Mouse (Mus musculus) MEL (cell line): ENCODE measurements around the gene Lamc3. TPM values are rescaled to one million over a fixed set of nuclear protein-coding genes. Genes with fewer than 3 reads are reported as not detected.

ENCODE experiments used
- DNase-seq: peaks from one replicate; pipeline ENCODE4 v3.0.0; 2011; ENCODE audit warnings: low read depth, low spot score
- H3K27ac ChIP-seq: 2 replicates; pipeline ENCODE4 v1.5.1; 2012; ENCODE audit warnings: low read depth, mild to moderate bottlenecking, control low read depth, low read length, moderate library complexity; ENCODE audit not compliant: control insufficient read depth
- H3K27me3 ChIP-seq, 2 experiments: fragments of 150-350 bp in 1 of 2; sonication (generic) in 1 of 2; 2 replicates each; pipeline ENCODE4 v1.6.1; 2012; ENCODE audit warnings: low read length in 2 of 2, mild to moderate bottlenecking in 2 of 2, improper control_type of control experiment in 1 of 2, moderate library complexity in 1 of 2; ENCODE audit not compliant: insufficient read depth in 2 of 2, control insufficient read depth in 1 of 2
- H3K36me3 ChIP-seq, 2 experiments: 2 replicates each; pipeline ENCODE4 v1.6.1; 2012 to 2014; ENCODE audit warnings: low read length in 2 of 2, improper control_type of control experiment in 1 of 2, inconsistent platforms in 1 of 2, mild to moderate bottlenecking in 1 of 2; ENCODE audit not compliant: insufficient read depth in 2 of 2, control insufficient read depth in 1 of 2
- H3K4me1 ChIP-seq, 2 experiments: fragments of 150-350 bp in 1 of 2; sonication (generic) in 1 of 2; 2 replicates each; pipeline ENCODE4 v1.6.1; 2012; ENCODE audit warnings: low read length in 2 of 2, improper control_type of control experiment in 1 of 2, mild to moderate bottlenecking in 1 of 2; ENCODE audit not compliant: insufficient read depth in 2 of 2, control insufficient read depth in 1 of 2
- H3K4me3 ChIP-seq, 2 experiments: fragments of 150-350 bp in 1 of 2; sonication (generic) in 1 of 2; 2 replicates each; pipeline ENCODE4 v1.5.1; 2012; ENCODE audit warnings: low read depth in 2 of 2, low read length in 2 of 2, mild to moderate bottlenecking in 2 of 2, moderate library complexity in 2 of 2, control low read depth in 1 of 2, improper control_type of control experiment in 1 of 2; ENCODE audit not compliant: control insufficient read depth in 1 of 2, insufficient read depth in 1 of 2
- H3K79me2 ChIP-seq: 2 replicates; pipeline ENCODE4 v1.6.1; 2012; ENCODE audit warnings: mild to moderate bottlenecking, low read length, moderate library complexity; ENCODE audit not compliant: control insufficient read depth, poor library complexity, insufficient read depth
- H3K9ac ChIP-seq: 2 replicates; pipeline ENCODE4 v1.6.1; 2012; ENCODE audit warnings: low read depth, mild to moderate bottlenecking, control low read depth, low read length, moderate library complexity; ENCODE audit not compliant: control insufficient read depth, poor library complexity, severe bottlenecking
- H3K9me3 ChIP-seq: fragments of 150-350 bp; sonication (generic); replicated peaks from 2 replicates; pipeline ENCODE4 v1.6.1; 2012; ENCODE audit warnings: mild to moderate bottlenecking, low read length, improper control_type of control experiment, moderate library complexity; ENCODE audit not compliant: insufficient read depth
- BHLHE40 ChIP-seq: IDR thresholded peaks from 2 replicates; pipeline ENCODE4 v1.6.1; 2012; ENCODE audit warnings: low read depth, mild to moderate bottlenecking, inconsistent platforms, low read length, improper control_type of control experiment, borderline replicate concordance
- CHD2 ChIP-seq: IDR thresholded peaks from 2 replicates; pipeline ENCODE4 v1.6.1; 2011; ENCODE audit warnings: low read length, improper control_type of control experiment
- CTCF ChIP-seq, 3 experiments: IDR thresholded peaks in 2 of 3; conservative IDR thresholded peaks in 1 of 3; 2 replicates each; pipeline ENCODE4 v1.5.1; 2011 to 2012; ENCODE audit warnings: low read length in 3 of 3, low read depth in 2 of 3, mild to moderate bottlenecking in 2 of 3, improper control_type of control experiment in 1 of 3, inconsistent platforms in 1 of 3, mixed read lengths in 1 of 3, moderate library complexity in 1 of 3; ENCODE audit not compliant: control insufficient read depth in 1 of 3, insufficient read depth in 1 of 3, poor library complexity in 1 of 3, severe bottlenecking in 1 of 3
- E2F4 ChIP-seq: IDR thresholded peaks from 2 replicates; pipeline ENCODE4 v1.6.1; 2011; ENCODE audit warnings: low read depth, low read length, improper control_type of control experiment, borderline replicate concordance
- EP300 ChIP-seq, 2 experiments: IDR thresholded peaks; 2 replicates each; pipeline ENCODE4 v1.6.1; 2011; ENCODE audit warnings: improper control_type of control experiment in 2 of 2, low read length in 2 of 2, low read depth in 1 of 2, mild to moderate bottlenecking in 1 of 2
- GATA1 ChIP-seq: IDR thresholded peaks from 2 replicates; pipeline ENCODE4 v1.6.1; 2011; ENCODE audit warnings: low read depth, low read length, improper control_type of control experiment
- HCFC1 ChIP-seq: IDR thresholded peaks from 2 replicates; pipeline ENCODE4 v1.6.1; 2012; ENCODE audit warnings: low read depth, mild to moderate bottlenecking, inconsistent platforms, low read length, improper control_type of control experiment, moderate library complexity
- JUND ChIP-seq: IDR thresholded peaks from 2 replicates; pipeline ENCODE4 v1.6.1; 2011; ENCODE audit warnings: low read depth, mild to moderate bottlenecking, improper control_type of control experiment, low read length
- MAZ ChIP-seq: IDR thresholded peaks from 2 replicates; pipeline ENCODE4 v1.6.1; 2012; ENCODE audit warnings: low read depth, mild to moderate bottlenecking, inconsistent platforms, low read length, improper control_type of control experiment
- MEF2A ChIP-seq: IDR thresholded peaks from 2 replicates; pipeline ENCODE4 v1.6.1; 2014; ENCODE audit warnings: low read depth, mild to moderate bottlenecking, inconsistent platforms, low read length, improper control_type of control experiment; ENCODE audit not compliant: poor library complexity, insufficient replicate concordance, severe bottlenecking; ENCODE audit errors: extremely low read depth
- MXI1 ChIP-seq: IDR thresholded peaks from 2 replicates; pipeline ENCODE4 v1.6.1; 2011; ENCODE audit warnings: mild to moderate bottlenecking, low read depth, low read length, improper control_type of control experiment
- MYC ChIP-seq: IDR thresholded peaks from 2 replicates; pipeline ENCODE4 v1.6.1; 2011; ENCODE audit warnings: low read depth, mild to moderate bottlenecking, low read length, improper control_type of control experiment, moderate library complexity
- NELFE ChIP-seq: IDR thresholded peaks from 2 replicates; pipeline ENCODE4 v1.6.1; 2011; ENCODE audit warnings: low read depth, low read length, improper control_type of control experiment
- POLR2AphosphoS2 ChIP-seq: IDR thresholded peaks from 2 replicates; pipeline ENCODE4 v1.6.1; 2011; ENCODE audit warnings: low read length, improper control_type of control experiment
- POLR2AphosphoS5 ChIP-seq: IDR thresholded peaks from 2 replicates; pipeline ENCODE4 v1.6.1; 2012; ENCODE audit warnings: low read depth, borderline replicate concordance, mild to moderate bottlenecking, inconsistent platforms, low read length, moderate library complexity, mixed read lengths
- RCOR1 ChIP-seq: IDR thresholded peaks from 2 replicates; pipeline ENCODE4 v1.6.1; 2012; ENCODE audit warnings: low read depth, mild to moderate bottlenecking, inconsistent platforms, low read length, improper control_type of control experiment
- SMC3 ChIP-seq: IDR thresholded peaks from 2 replicates; pipeline ENCODE4 v1.6.1; 2011; ENCODE audit warnings: low read depth, low read length, improper control_type of control experiment
- TAL1 ChIP-seq: IDR thresholded peaks from 2 replicates; pipeline ENCODE4 v1.6.1; 2012; ENCODE audit warnings: mild to moderate bottlenecking, inconsistent platforms, low read length, moderate library complexity, mixed read lengths
- TBP ChIP-seq: IDR thresholded peaks from 2 replicates; pipeline ENCODE4 v1.8.0; 2011; ENCODE audit warnings: low read depth, low read length, improper control_type of control experiment
- UBTF ChIP-seq: IDR thresholded peaks from 2 replicates; pipeline ENCODE4 v1.6.1; 2012; ENCODE audit warnings: low read depth, mild to moderate bottlenecking, inconsistent platforms, low read length, improper control_type of control experiment, moderate library complexity, borderline replicate concordance; ENCODE audit not compliant: insufficient read depth
- USF1 ChIP-seq: IDR thresholded peaks from 2 replicates; pipeline ENCODE4 v1.6.1; 2014; ENCODE audit warnings: low read depth, mild to moderate bottlenecking, inconsistent platforms, low read length, improper control_type of control experiment, moderate library complexity
- ZC3H11A ChIP-seq: IDR thresholded peaks from 2 replicates; pipeline ENCODE4 v1.6.1; 2012; ENCODE audit warnings: low read depth, mild to moderate bottlenecking, inconsistent platforms, low read length, improper control_type of control experiment
- ZKSCAN1 ChIP-seq: IDR thresholded peaks from 2 replicates; pipeline ENCODE4 v1.6.1; 2012; ENCODE audit warnings: low read depth, mild to moderate bottlenecking, inconsistent platforms, low read length, improper control_type of control experiment, moderate library complexity
- ZMIZ1 ChIP-seq: IDR thresholded peaks from 2 replicates; pipeline ENCODE4 v1.6.1; 2012; ENCODE audit warnings: low read depth, mild to moderate bottlenecking, inconsistent platforms, low read length, improper control_type of control experiment, moderate library complexity
- polyA plus RNA-seq, 2 experiments: library from polyadenylated mRNA; stranded (reverse) in 1 of 2; unstranded in 1 of 2; fragments of >175 nt in 1 of 2; fragments of >200 nt in 1 of 2; gene quantifications; 2 replicates each; pipeline versions ENCODE4 v1.2.1 to v1.2.4; 2012; ENCODE audit warnings: low replicate concordance in 2 of 2, low read depth in 1 of 2; ENCODE audit not compliant: insufficient read length in 2 of 2, insufficient read depth in 1 of 2, missing spikeins in 1 of 2
- total RNA-seq: library from RNA; depleted of rRNA; stranded (reverse); fragments of 300-350 nt; gene quantifications from 2 replicates; pipeline ENCODE4 v1.2.3, GENCODE M21; 2012

The Lamc3 gene
- total and polyA plus RNA-seq, 3 experiments: not detected

GRCm38 (mm10) chr2:31891219-31891618 is 4.1 kb downstream of the Lamc3 start:
- H3K4me1 ChIP-seq: no peaks in the 10 kb centered on the region
- no peak overlapping the region for H3K4me3 ChIP-seq
- H3K27ac ChIP-seq: no peak overlapping the region
- H3K9me3 ChIP-seq: no peaks in the 10 kb centered on the region
- H3K79me2 ChIP-seq: no peaks in the 10 kb centered on the region
- H3K27me3 ChIP-seq: peaks cover 13% of the 10 kb centered on the region in 2 experiments
- no peak for TF ChIP-seq POLR2AphosphoS2
- no peak for TF ChIP-seq EP300 (IDR thresholded peaks at IDR 0.05; ENCODE audit: low read depth in 1 of 2, low read length in 2 of 2)
- no peak for TF ChIP-seq USF1
- TF ChIP-seq JUND: no peak
- TF ChIP-seq MAZ: no peak
- no peak for TF ChIP-seq TAL1
- TF ChIP-seq ZC3H11A: no peak
- no peak overlapping the region for H3K9ac ChIP-seq
- no peaks in the 10 kb centered on the region for H3K36me3 ChIP-seq
- DNase-seq: no peak

- DNase-seq: no peak
- TF ChIP-seq RCOR1 (no peak), POLR2AphosphoS2 (no peak), E2F4 (no peak), GATA1 (no peak), ZKSCAN1 (no peak)
- peaks cover 11 to 15% of the 10 kb centered on the region in 2 experiments for H3K27me3 ChIP-seq
- no peaks in the 10 kb centered on the region for H3K36me3 ChIP-seq
- no peak overlapping the region for H3K9ac ChIP-seq
- H3K4me3 ChIP-seq: no peak overlapping the region
- H3K27ac ChIP-seq: no peak overlapping the region
- H3K79me2 ChIP-seq: no peaks in the 10 kb centered on the region
- no peaks in the 10 kb centered on the region for H3K9me3 ChIP-seq
- H3K4me1 ChIP-seq: no peaks in the 10 kb centered on the region
These were observed 6.1 kb downstream of the Lamc3 start for GRCm38 (mm10) chr2:31893110-31893669.

GRCm38 (mm10) chr2:31894221-31894870 is 7.3 kb downstream of the Lamc3 start:
- Histone ChIP-seq H3K79me2 (no peaks in the 10 kb centered on the region), H3K9me3 (no peaks in the 10 kb centered on the region), H3K4me1 (no peaks in the 10 kb centered on the region)
- no peak for DNase-seq
- no peak for TF ChIP-seq JUND
- no peak for TF ChIP-seq UBTF
- TF ChIP-seq POLR2AphosphoS5: no peak
- TF ChIP-seq POLR2AphosphoS2: no peak
- TF ChIP-seq MEF2A: no peak
- no peak for TF ChIP-seq MXI1
- no peak for TF ChIP-seq SMC3
- TF ChIP-seq CTCF (IDR thresholded peaks at IDR 0.05 in 2 of 3, conservative IDR thresholded peaks at IDR 0.05 in 1 of 3; ENCODE audit: control insufficient read depth in 1 of 3, insufficient read depth in 1 of 3, low read depth in 2 of 3, low read length in 3 of 3, poor library complexity in 1 of 3, severe bottlenecking in 1 of 3): no peak
- TF ChIP-seq EP300 (IDR thresholded peaks at IDR 0.05; ENCODE audit: low read depth in 1 of 2, low read length in 2 of 2): no peak
- no peak for TF ChIP-seq E2F4
- no peak for TF ChIP-seq TBP
- no peak for TF ChIP-seq HCFC1
- no peak for TF ChIP-seq ZMIZ1
- no peak for TF ChIP-seq BHLHE40
- TF ChIP-seq MYC: no peak
- no peak for TF ChIP-seq NELFE
- no peak for TF ChIP-seq CHD2
- TF ChIP-seq, all 39 proteins: peak for 0
- no peak overlapping the region for H3K4me3 ChIP-seq
- peaks cover 3 to 11% of the 10 kb centered on the region in 2 experiments; a peak in 3 of 4 replicates for H3K27me3 ChIP-seq
- no peaks in the 10 kb centered on the region for H3K36me3 ChIP-seq
- H3K9ac ChIP-seq: no peak overlapping the region
- no peak overlapping the region for H3K27ac ChIP-seq
